Mouse (Mus musculus) MEL (cell line): ENCODE measurements at regions not wholly inside any gene's neighbourhood (a gene's known extent, or its start where the extent isn't known, plus 50 kb on each side); places are given as distances from the start of the nearest gene placed in this dataset.

Experiments
- DNase-seq: peaks from one replicate; pipeline ENCODE4 v3.0.0; 2011; ENCODE audit warnings: low read depth, low spot score
- H3K27ac ChIP-seq: 2 replicates; pipeline ENCODE4 v1.5.1; 2012; ENCODE audit warnings: low read depth, mild to moderate bottlenecking, control low read depth, low read length, moderate library complexity; ENCODE audit not compliant: control insufficient read depth
- H3K27me3 ChIP-seq, 2 experiments: fragments of 150-350 bp in 1 of 2; sonication (generic) in 1 of 2; 2 replicates each; pipeline ENCODE4 v1.6.1; 2012; ENCODE audit warnings: low read length in 2 of 2, mild to moderate bottlenecking in 2 of 2, improper control_type of control experiment in 1 of 2, moderate library complexity in 1 of 2; ENCODE audit not compliant: insufficient read depth in 2 of 2, control insufficient read depth in 1 of 2
- H3K36me3 ChIP-seq, 2 experiments: 2 replicates each; pipeline ENCODE4 v1.6.1; 2012 to 2014; ENCODE audit warnings: low read length in 2 of 2, improper control_type of control experiment in 1 of 2, inconsistent platforms in 1 of 2, mild to moderate bottlenecking in 1 of 2; ENCODE audit not compliant: insufficient read depth in 2 of 2, control insufficient read depth in 1 of 2
- H3K4me1 ChIP-seq, 2 experiments: fragments of 150-350 bp in 1 of 2; sonication (generic) in 1 of 2; 2 replicates each; pipeline ENCODE4 v1.6.1; 2012; ENCODE audit warnings: low read length in 2 of 2, improper control_type of control experiment in 1 of 2, mild to moderate bottlenecking in 1 of 2; ENCODE audit not compliant: insufficient read depth in 2 of 2, control insufficient read depth in 1 of 2
- H3K4me3 ChIP-seq, 2 experiments: fragments of 150-350 bp in 1 of 2; sonication (generic) in 1 of 2; 2 replicates each; pipeline ENCODE4 v1.5.1; 2012; ENCODE audit warnings: low read depth in 2 of 2, low read length in 2 of 2, mild to moderate bottlenecking in 2 of 2, moderate library complexity in 2 of 2, control low read depth in 1 of 2, improper control_type of control experiment in 1 of 2; ENCODE audit not compliant: control insufficient read depth in 1 of 2, insufficient read depth in 1 of 2
- H3K79me2 ChIP-seq: 2 replicates; pipeline ENCODE4 v1.6.1; 2012; ENCODE audit warnings: mild to moderate bottlenecking, low read length, moderate library complexity; ENCODE audit not compliant: control insufficient read depth, poor library complexity, insufficient read depth
- H3K9ac ChIP-seq: 2 replicates; pipeline ENCODE4 v1.6.1; 2012; ENCODE audit warnings: low read depth, mild to moderate bottlenecking, control low read depth, low read length, moderate library complexity; ENCODE audit not compliant: control insufficient read depth, poor library complexity, severe bottlenecking
- H3K9me3 ChIP-seq: fragments of 150-350 bp; sonication (generic); replicated peaks from 2 replicates; pipeline ENCODE4 v1.6.1; 2012; ENCODE audit warnings: mild to moderate bottlenecking, low read length, improper control_type of control experiment, moderate library complexity; ENCODE audit not compliant: insufficient read depth
- CHD1 ChIP-seq: IDR thresholded peaks from 2 replicates; pipeline ENCODE4 v1.6.1; 2012; ENCODE audit warnings: low read depth, mild to moderate bottlenecking, inconsistent platforms, low read length, improper control_type of control experiment
- CTCF ChIP-seq, 3 experiments: IDR thresholded peaks in 2 of 3; conservative IDR thresholded peaks in 1 of 3; 2 replicates each; pipeline ENCODE4 v1.5.1; 2011 to 2012; ENCODE audit warnings: low read length in 3 of 3, low read depth in 2 of 3, mild to moderate bottlenecking in 2 of 3, improper control_type of control experiment in 1 of 3, inconsistent platforms in 1 of 3, mixed read lengths in 1 of 3, moderate library complexity in 1 of 3; ENCODE audit not compliant: control insufficient read depth in 1 of 3, insufficient read depth in 1 of 3, poor library complexity in 1 of 3, severe bottlenecking in 1 of 3
- EP300 ChIP-seq, 2 experiments: IDR thresholded peaks; 2 replicates each; pipeline ENCODE4 v1.6.1; 2011; ENCODE audit warnings: improper control_type of control experiment in 2 of 2, low read length in 2 of 2, low read depth in 1 of 2, mild to moderate bottlenecking in 1 of 2
- ETS1 ChIP-seq: IDR thresholded peaks from 2 replicates; pipeline ENCODE4 v1.6.1; 2012; ENCODE audit warnings: low read depth, mild to moderate bottlenecking, inconsistent platforms, low read length, improper control_type of control experiment, moderate library complexity
- GATA1 ChIP-seq: IDR thresholded peaks from 2 replicates; pipeline ENCODE4 v1.6.1; 2011; ENCODE audit warnings: low read depth, low read length, improper control_type of control experiment
- MEF2A ChIP-seq: IDR thresholded peaks from 2 replicates; pipeline ENCODE4 v1.6.1; 2014; ENCODE audit warnings: low read depth, mild to moderate bottlenecking, inconsistent platforms, low read length, improper control_type of control experiment; ENCODE audit not compliant: poor library complexity, insufficient replicate concordance, severe bottlenecking; ENCODE audit errors: extremely low read depth
- NELFE ChIP-seq: IDR thresholded peaks from 2 replicates; pipeline ENCODE4 v1.6.1; 2011; ENCODE audit warnings: low read depth, low read length, improper control_type of control experiment
- RAD21 ChIP-seq: IDR thresholded peaks from 2 replicates; pipeline ENCODE4 v1.6.1; 2011; ENCODE audit warnings: mild to moderate bottlenecking, low read depth, low read length, improper control_type of control experiment
- SMC3 ChIP-seq: IDR thresholded peaks from 2 replicates; pipeline ENCODE4 v1.6.1; 2011; ENCODE audit warnings: low read depth, low read length, improper control_type of control experiment
- TAL1 ChIP-seq: IDR thresholded peaks from 2 replicates; pipeline ENCODE4 v1.6.1; 2012; ENCODE audit warnings: mild to moderate bottlenecking, inconsistent platforms, low read length, moderate library complexity, mixed read lengths
- USF2 ChIP-seq, 2 experiments: IDR thresholded peaks; 2 replicates each; pipeline ENCODE4 v1.6.1; 2011 to 2012; ENCODE audit warnings: improper control_type of control experiment in 2 of 2, low read length in 2 of 2, borderline replicate concordance in 1 of 2, inconsistent platforms in 1 of 2, low read depth in 1 of 2, mild to moderate bottlenecking in 1 of 2; ENCODE audit not compliant: insufficient read depth in 1 of 2
- ZC3H11A ChIP-seq: IDR thresholded peaks from 2 replicates; pipeline ENCODE4 v1.6.1; 2012; ENCODE audit warnings: low read depth, mild to moderate bottlenecking, inconsistent platforms, low read length, improper control_type of control experiment

GRCm38 (mm10) chr11:117429326-117429752 is 54.8 kb upstream of the Gm11733 start:
- no peak overlapping the region for H3K27ac ChIP-seq
- DNase-seq = no peak
- no peak overlapping the region for H3K4me3 ChIP-seq
- no peaks in the 10 kb centered on the region for H3K79me2 ChIP-seq
- H3K9ac ChIP-seq = no peak overlapping the region
- peaks cover 0 to 11% of the 10 kb centered on the region in 2 experiments; a peak in 2 of 4 replicates for H3K27me3 ChIP-seq
- no peaks in the 10 kb centered on the region for H3K4me1 ChIP-seq
- TF ChIP-seq USF2 (IDR thresholded peaks at IDR 0.05; ENCODE audit: borderline replicate concordance in 1 of 2, insufficient read depth in 1 of 2, low read depth in 1 of 2, low read length in 2 of 2) (no peak), GATA1 (0 out of 2 replicates have a peak, but pooled peaks have one; percentile 32), NELFE (no peak)
- H3K36me3 ChIP-seq = no peaks in the 10 kb centered on the region
- H3K9me3 ChIP-seq = no peaks in the 10 kb centered on the region

DNA sequence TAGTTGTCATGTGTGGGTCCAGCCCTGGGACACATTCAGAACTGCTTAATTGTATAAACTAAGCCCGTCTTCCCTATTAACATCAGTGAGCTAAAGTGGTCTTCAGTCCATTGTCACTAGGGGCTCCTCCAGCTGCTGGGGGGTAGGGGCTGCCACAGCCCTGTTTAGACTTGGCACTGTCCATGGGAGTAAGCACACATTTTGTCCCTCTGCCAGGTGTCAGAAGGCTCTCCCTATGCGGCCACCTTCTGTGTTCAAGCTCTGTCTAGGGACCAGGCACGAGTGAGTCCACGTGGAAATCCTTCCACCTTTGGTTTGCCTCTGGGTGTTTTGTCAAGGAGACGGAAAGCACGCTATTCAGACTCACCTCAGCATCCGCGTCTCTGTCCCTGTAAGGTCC is 54.3 kb upstream of the Gm11733 start:
- H3K36me3 ChIP-seq = no peaks in the 10 kb centered on the region
- no peaks in the 10 kb centered on the region for H3K4me1 ChIP-seq
- H3K79me2 ChIP-seq = no peaks in the 10 kb centered on the region
- no peak overlapping the region for H3K27ac ChIP-seq
- no peak for DNase-seq
- no peaks in the 10 kb centered on the region for H3K9me3 ChIP-seq
- peaks cover 0 to 11% of the 10 kb centered on the region in 2 experiments; a peak in 2 of 4 replicates for H3K27me3 ChIP-seq
- no peak overlapping the region for H3K9ac ChIP-seq
- TF ChIP-seq MEF2A (no peak), EP300 (IDR thresholded peaks at IDR 0.05; ENCODE audit: low read depth in 1 of 2, low read length in 2 of 2) (no peak)
- no peak overlapping the region for H3K4me3 ChIP-seq

DNA sequence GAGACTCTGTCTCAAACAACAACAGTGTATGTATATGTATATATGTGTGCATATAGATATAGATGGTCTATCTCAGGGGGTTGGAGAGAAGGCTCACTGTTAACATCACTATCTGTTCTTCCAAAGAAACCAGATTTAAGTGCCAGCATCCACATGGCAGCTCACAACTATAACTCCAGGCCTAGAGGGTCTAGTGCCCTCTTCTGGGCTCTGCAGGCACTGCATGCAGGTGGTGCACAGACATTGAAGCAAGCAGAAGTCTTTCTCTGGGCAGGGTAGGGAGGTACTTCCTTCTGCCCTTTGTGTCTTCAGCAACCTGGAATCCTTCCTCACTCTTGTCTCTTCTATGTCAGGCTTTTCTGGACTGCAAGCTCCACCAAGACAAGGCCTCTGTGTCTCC is 50.1 kb upstream of the Gm11733 start:
- Histone ChIP-seq H3K9me3 (no peaks in the 10 kb centered on the region), H3K4me3 (no peak overlapping the region), H3K27ac (no peak overlapping the region), H3K9ac (no peak overlapping the region), H3K27me3 (peaks cover 0 to 10% of the 10 kb centered on the region in 2 experiments; a peak in 2 of 4 replicates), H3K4me1 (no peaks in the 10 kb centered on the region), H3K79me2 (no peaks in the 10 kb centered on the region), H3K36me3 (no peaks in the 10 kb centered on the region)
- DNase-seq = peak; percentile 57
- TF ChIP-seq RAD21 = peak; percentile 31
- peak; percentile 46 for TF ChIP-seq SMC3
- peak; percentile 56 to 94 (median 74) for TF ChIP-seq CTCF (IDR thresholded peaks at IDR 0.05 in 2 of 3, conservative IDR thresholded peaks at IDR 0.05 in 1 of 3; ENCODE audit: control insufficient read depth in 1 of 3, insufficient read depth in 1 of 3, low read depth in 2 of 3, low read length in 3 of 3, poor library complexity in 1 of 3, severe bottlenecking in 1 of 3)
- no peak for TF ChIP-seq ETS1
- TF ChIP-seq CHD1 = no peak
- no peak for TF ChIP-seq TAL1
- 0 out of 2 replicates have a peak, but pooled peaks have one; percentile 17 for TF ChIP-seq ZC3H11A
